Mouse (Mus musculus) heart, adult 9 months (tissue): ENCODE results near the gene Jakmip3.

Experiments used
- DNase-seq, 2 experiments: peaks; one replicate each; pipeline ENCODE4 v3.0.0; 2022; ENCODE audit warnings: low spot score in 2 of 2

Jakmip3 gene

DNA sequence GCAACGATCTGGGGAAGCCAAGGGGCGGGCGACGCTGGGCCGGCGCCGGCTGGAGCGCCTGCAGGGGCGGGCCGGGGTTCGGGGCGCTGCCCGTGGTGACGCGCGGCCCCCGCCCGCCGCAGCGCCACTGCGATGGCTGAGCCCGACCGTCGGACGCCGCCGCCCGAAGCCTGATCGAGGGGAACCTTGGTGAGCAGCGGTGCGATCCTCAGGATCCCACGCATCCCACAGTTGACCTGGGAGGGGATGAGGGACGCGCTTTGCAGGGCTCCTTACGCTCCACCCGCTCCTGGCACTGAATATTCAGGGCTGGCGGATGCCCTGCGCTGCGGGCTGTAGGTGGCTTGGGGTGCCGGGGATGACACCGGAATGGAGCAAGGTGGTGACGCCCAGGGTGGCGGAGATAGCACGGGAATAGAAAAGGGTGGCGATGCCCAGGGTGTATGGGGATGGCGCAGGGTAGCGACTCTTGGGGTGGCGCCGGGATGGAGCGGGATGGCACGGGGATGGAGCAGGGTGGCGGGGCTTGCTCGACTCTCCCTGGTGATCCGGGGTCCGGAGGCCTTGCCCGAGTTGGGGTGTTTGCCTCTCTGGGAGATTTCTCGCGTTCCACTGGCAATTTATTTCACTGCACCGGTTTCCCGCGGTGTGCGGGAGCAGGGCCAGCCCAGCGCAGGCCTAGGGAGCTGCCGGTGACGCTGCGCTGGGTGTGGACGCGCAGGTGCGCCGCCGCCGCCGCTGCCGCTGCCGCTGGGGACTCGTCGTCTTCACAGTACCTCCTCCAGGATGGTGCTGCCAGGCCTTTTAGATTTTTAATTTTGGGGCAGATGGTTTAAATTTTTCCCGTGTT lies at the start of gene Jakmip3:
Gene Jakmip3 (plus strand): TSS at position 119 of the 850 bp plus-strand sequence.
- no peak for DNase-seq

DNA sequence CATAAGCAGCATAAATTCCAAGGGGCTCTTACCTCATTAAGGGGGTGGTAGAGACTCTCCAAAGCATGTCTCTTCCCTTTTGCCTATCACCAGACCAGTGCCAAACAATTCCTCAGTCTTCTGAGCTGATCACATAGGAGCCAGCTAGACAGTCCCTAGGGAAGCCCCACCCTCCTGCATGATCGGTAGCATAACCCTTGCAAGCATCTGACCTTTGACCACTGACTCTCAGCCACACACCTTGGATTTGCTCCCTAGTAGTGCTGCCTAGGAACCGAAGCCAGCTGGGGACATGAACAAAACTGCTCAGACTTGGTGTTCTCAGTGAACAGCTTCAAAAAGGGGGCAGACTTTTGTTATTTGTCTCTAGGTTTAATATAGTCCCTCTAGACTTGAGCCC lies 42.4 kb upstream of the Jakmip3 start:
- DNase-seq = no peak

DNA sequence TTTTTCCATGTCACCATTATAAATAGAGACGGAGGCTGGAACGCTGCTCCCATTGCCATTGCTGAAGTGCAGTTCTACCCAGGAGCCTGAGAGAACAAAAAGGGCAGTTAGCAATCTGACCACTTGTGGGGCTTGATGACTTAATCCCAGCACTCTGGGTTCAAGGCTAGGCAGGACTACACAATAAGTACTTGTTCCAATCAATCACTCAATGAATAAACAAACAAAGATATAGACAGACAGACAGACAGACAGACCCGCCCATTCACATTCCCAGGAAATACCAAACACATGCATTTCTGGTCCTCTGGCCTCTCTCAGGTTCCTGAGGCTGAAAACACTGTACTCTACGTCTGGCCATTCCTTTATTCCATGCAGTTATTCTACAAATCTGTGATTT lies 41.8 kb upstream of the Jakmip3 start:
- DNase-seq = no peak

- DNase-seq = no peak
These were observed 36.6 kb upstream of the Jakmip3 start for GRCm38 (mm10) chr7:138903886-138904435.

DNA sequence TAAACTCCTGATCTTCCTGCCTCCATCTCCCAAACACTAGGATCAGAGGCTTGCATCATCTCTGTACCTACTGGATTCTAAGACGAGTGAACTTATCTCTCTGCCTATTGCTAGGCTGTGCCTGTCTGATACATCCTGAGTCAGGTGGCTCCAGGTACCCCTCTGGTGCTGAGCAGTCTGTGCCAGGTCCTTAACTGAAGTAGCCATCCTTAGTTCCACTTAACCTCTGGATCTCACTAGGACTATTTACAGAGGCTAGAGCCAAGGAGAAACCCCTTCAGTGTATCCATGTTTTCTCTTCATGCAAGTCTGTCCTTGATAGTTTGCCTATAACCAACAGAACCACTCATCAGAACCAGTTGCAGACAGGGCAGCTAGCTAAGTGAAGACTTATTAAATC lies 34.1 kb upstream of the Jakmip3 start:
- no peak for DNase-seq

GRCm38 (mm10) chr7:138907043-138907442 lies 33.5 kb upstream of the Jakmip3 start:
- peak; percentile 66 to 76 for DNase-seq

GRCm38 (mm10) chr7:138907976-138908375 lies 32.6 kb upstream of the Jakmip3 start:
- DNase-seq = no peak

GRCm38 (mm10) chr7:138908768-138909276 lies 31.7 kb upstream of the Jakmip3 start:
- no peak for DNase-seq

DNA sequence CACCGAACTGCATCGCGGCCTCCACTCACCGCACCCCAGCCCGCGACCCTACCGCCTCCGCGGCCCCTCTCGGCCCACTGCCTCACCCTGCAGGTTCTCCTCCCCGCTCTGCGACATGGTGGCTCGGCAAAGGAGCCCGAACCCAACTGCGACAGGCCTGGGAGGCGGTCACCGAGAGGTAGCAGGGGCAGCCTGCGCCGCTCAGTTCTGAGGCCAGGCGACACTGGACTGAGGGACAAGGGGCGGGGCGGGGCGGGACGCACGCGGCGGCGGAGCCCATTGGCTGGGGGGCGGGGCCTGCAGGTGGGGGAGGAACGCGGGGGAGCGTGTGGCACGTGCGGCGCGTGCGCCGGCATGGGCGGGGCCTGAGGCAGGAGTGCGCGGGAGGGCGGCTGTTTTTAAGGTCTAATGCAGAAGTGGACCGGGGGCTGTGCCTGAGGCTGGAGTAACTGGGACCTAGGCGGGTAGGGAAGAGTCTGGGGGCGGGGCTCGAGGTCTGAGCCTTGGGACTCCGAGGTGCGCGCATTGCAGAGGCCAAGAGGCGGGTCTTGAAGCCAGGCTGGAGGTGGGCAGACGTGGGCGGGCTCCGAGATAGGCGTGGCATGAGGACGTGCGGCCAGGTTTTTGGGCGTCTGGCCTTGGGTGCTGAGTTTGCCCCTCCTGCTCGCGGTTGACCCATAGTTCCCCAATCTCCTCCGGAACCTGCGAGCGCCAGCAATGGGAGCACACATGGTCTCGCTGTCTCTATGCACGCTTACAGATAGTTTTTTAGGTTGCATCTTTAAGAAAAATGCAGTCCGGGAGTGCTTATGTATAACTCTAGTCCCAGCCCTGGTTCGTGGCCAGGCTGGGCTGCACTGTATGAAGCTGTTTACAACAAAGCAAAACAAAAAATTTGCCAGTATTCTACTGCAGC lies 31.0 kb upstream of the Jakmip3 start, which contains the start of gene Bnip3:
Gene Bnip3 (minus strand): TSS at position 243 of the 916 bp plus-strand sequence.
- DNase-seq = peak; percentile 90

GRCm38 (mm10) chr7:138910193-138910562 lies 30.4 kb upstream of the Jakmip3 start:
- DNase-seq = no peak

DNA sequence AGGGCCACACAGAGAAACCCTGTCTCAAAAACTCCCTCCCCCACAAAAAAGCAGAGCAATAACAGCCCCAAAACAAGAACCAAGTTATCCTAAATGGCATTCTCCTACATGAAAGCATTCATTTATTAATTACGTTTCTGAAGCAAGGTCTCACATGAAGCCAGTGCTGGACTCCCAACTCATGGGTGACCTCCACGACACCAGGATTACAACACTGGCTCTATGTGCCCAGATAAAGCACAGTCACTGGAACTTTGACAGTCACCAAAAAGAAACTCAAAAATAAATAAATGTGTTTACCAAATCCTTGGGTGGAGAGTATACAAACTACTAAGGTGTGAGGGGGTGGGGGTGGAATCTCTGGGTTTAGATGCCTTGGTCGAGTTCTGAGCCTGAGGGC lies 26.9 kb upstream of the Jakmip3 start:
- DNase-seq = no peak

- DNase-seq = peak; percentile 93 to 95
These were observed 21.2 kb upstream of the Jakmip3 start for GRCm38 (mm10) chr7:138919156-138919944.

- no peak for DNase-seq
These were observed 18.9 kb upstream of the Jakmip3 start for GRCm38 (mm10) chr7:138921611-138922010.

DNA sequence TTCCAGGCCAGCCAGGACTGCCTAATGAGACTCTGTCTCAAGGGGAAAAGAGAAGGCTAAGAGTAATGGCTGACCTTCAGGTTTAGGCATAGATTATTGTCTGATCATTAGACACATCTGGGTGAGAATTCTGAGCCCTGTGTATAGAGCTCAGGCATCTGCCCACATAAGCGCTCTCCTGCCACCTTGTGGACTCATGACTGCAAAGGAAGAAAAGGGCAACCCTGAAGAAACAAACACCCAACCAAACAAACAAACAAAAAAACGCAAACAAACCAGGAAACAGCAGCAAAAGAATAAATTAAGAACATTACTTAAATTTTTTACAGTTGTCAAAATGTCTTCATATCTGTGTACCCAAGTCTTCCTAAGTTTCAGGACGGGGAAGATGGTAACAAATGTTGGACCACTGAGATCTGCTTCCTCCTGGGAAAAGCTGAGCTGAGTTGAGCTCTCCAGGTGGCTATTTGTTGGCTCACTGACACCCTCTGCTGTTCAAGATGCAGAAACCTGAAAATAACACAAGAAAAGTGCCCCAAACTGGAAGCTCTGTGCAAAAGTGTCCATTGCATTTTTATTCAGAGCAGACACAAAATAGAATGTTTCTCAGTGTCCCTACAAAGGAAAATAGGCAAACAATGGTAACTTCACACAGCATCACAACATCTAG lies 16.6 kb upstream of the Jakmip3 start:
- peak in 1 of 2 experiments; percentile 26 for DNase-seq

- DNase-seq = no peak
These were observed 12.1 kb upstream of the Jakmip3 start for GRCm38 (mm10) chr7:138928456-138928855.

DNA sequence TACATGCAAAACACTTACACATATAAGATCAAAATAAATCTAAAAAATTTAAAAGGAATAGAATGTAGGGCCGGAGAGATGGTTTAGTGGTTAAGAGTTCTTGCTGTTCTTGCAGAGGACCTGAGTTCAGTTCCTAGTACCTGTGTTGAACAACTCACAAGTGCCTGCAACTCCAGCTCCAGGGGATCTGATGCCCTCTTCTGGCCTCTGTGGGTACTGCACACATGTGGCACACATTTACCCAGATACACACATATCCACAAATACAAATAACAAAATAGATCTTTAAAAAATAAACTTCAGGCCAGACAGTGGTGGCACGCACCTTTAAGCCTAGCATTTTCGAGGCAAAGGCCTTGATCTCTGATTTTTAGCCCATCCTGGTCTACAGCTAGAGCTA lies 6.0 kb upstream of the Jakmip3 start:
- DNase-seq = no peak

DNA sequence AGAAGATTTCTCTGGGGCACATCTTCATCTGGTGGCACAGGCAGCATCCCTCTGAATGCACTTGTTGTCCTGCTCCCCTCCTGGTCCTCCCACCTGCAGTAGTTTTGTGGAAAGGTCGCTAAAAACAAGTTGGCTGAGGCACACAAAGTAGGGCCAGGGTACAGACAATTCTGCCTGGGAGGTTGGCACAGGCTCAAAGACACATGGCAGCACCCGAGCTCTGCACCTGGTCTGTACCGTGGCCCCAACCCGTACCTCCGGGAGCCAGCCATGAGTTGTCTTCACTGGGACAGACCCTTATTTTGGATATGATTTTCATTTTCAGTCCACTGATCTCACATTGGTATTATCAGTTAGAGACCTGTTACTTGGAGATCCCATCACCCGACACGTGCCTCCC lies 1.5 kb upstream of the Jakmip3 start:
- DNase-seq = no peak

DNA sequence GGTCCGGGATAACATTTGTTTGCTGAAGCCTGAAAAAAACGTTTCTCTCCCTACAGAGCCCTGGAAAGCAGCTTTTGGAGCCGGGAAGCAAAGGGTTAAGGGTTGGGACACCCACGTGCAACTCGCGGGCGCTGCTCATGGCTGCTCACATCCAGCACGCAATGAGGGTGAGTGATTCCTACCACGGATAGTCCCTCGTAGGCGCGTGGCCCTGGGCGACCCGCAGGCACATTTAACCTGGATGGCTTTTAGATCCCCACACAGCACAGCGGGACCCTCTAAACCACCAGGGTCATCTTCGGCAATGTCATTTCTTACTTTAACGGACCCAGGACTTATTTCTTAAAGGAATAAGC lies 296 bp upstream of the Jakmip3 start:
- DNase-seq = no peak

DNA sequence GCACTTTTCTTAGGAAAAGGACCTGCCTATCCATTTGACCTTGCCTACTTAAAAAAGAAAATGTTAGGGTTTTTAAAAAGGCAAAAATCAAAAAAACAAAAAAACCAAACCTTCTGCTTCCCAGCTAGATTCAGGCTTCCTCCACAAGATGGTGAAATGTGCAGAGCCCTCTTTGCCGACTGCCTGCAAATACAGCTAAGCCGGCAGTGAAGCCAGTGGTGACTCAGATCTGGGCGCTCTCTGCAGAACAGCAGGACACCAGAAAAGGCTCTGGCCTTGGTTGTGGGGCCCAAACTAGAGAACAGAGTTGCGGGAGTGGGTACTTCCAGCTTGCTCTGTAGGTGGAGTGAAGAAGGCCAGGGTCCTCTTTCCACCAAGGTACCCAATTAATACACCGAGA lies 1.0 kb downstream of the Jakmip3 start:
- DNase-seq = no peak

- DNase-seq = no peak
These were observed 1.8 kb downstream of the Jakmip3 start for GRCm38 (mm10) chr7:138942301-138942700.

DNA sequence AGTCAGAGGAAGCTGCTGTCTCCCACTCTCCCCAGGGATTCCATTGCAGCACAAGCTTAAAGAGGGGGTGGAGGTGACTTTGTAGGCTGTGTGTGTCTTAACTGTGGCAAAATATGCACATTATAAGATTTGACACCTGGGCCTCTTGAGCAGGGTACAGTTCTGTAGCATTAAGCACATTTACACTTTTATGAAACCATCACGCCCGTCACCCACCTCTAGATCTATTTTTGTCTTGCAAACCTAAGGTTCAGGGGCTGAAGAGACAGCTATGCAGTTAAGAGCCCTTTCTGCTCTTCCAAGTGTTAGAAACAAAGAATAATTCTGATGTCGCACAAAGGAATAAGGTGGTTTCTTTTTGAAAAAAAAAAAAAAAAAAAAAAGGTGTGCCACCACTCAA lies 5.1 kb downstream of the Jakmip3 start:
- no peak for DNase-seq
